ENCODE assay signal across 8 mouse cellular contexts in genomic region chr5:74278428-74278827, GRCm38 (mm10).
"Had no signal": no experiment of that assay in that cellular context is flagged by ENCODE, and none has a peak within 500 bp of the region (broad histone marks: within the 10 kb centered on the region; RNA-seq: fewer than 3 reads in every experiment).

No protein-coding gene starts in this region.

- H3K27ac ChIP-seq: limb, embryonic 15.5 days; liver, embryonic 14.5 days; midbrain, embryonic 12.5 days; neural tube, embryonic 13.5 days; stomach, postnatal 0 days had no signal

- H3K9me3 ChIP-seq: limb, embryonic 15.5 days; midbrain, embryonic 12.5 days; neural tube, embryonic 13.5 days had no signal

- H3K4me3 ChIP-seq: limb, embryonic 15.5 days; midbrain, embryonic 12.5 days; myocyte; neural tube, embryonic 13.5 days had no signal

- H3K36me3 ChIP-seq: limb, embryonic 15.5 days; midbrain, embryonic 12.5 days; neural tube, embryonic 13.5 days had no signal

- H3K4me2 ChIP-seq: limb, embryonic 15.5 days; liver, embryonic 11.5 days; midbrain, embryonic 12.5 days; neural tube, embryonic 13.5 days had no signal

- H3K9ac ChIP-seq: limb, embryonic 15.5 days; liver, embryonic 14.5 days; liver, postnatal 0 days; midbrain, embryonic 12.5 days; neural tube, embryonic 13.5 days had no signal

- H3K27me3 ChIP-seq: limb, embryonic 15.5 days; midbrain, embryonic 12.5 days; neural tube, embryonic 13.5 days had no signal
